Mouse (Mus musculus): ENCODE measurements at regions not wholly inside any gene's neighbourhood (a gene's known extent, or its start where the extent isn't known, plus 50 kb on each side); places are given as distances from the start of the nearest gene placed in this dataset.

GRCm38 (mm10) chr16:50852081-50852480, 261.1 kb upstream of the Ccdc54 start:
- DNase-seq (ENCODE audit: inconsistent ontology term): no peak

DNA sequence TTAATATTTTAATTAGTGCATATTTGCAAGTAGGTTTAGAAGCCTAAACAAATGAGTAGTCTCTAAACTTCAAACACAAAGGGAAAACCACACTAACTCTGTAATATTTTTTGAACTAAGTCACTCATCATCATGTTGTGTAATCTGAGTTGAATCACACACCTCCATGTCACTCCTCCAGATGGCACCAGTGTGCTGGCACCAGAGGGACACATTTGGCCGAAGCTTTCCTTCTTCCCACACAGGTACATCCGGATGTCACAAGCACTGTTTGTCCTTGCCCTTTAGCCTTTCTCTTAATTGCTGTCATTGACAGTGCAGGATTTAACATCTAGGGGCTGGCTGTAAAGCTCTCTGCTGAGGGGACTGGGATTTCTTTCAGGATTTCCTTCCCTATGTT, 256.7 kb upstream of the Ccdc54 start:
- peak; percentile 15 for DNase-seq (ENCODE audit: inconsistent ontology term)

DNA sequence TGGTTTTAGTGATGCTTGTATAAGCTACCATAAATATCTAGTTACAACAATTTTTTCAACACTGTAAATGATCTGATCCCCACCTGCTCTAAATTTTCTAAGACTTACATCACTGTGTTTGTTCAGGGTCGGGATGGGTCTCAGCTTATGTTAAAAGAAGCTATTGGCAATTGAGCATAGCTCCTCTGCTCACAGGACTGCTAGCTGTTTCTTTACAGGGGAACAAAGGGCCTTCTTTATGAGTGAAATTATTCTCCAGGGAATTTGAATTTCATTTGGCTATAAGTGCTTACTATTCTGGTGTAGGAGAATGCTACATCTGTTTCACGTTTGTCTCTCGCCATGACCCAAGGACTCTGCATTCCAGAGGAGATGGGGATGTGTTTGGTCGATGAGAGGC, 255.6 kb upstream of the Ccdc54 start:
- DNase-seq (ENCODE audit: inconsistent ontology term): no peak

GRCm38 (mm10) chr16:50841677-50842580, 251.0 kb upstream of the Ccdc54 start:
- peak; percentile 67 for DNase-seq (ENCODE audit: inconsistent ontology term)

DNA sequence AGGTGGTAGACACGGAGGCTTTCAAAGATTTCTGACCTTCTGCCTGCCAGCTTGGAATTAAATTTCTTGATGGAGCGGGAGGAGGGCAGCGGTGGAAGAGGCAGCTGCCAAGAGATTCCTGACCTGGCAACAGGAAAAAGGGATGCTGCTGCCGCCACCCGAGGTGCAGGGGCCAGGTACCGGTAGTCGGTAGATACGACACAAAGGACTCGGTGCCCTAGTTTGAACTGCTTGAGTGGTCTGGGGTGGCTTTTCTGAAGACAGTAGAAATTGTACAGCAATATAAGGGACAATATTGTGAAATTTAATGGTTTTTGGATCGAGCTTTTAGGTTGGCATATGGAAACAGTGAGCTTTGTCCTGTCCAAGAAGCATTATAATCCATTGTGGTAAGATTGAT, 250.3 kb upstream of the Ccdc54 start:
- no peak for DNase-seq (ENCODE audit: inconsistent ontology term)

DNA sequence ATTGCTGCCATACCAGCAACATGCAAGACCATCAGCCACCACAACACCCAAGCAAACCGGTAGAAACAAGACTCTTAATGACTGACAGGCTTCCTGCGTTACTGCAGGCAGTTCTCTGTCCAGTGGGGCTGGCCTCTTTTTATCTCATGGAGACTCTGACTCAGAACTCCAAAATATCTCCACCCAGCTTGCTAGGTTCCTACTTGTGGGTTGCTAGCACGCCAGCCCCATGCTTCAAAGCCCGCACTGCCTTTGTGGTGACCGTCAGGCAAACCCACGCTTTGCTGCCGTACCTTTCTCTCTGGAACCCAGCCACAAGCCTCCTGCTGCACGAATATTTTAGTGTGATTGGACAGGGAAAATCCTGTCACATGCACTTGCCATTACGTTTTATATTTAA, 248.7 kb upstream of the Ccdc54 start:
- no peak for DNase-seq (ENCODE audit: inconsistent ontology term)

GRCm38 (mm10) chr16:50837416-50837815, 246.5 kb upstream of the Ccdc54 start:
- DNase-seq (ENCODE audit: inconsistent ontology term): no peak

DNA sequence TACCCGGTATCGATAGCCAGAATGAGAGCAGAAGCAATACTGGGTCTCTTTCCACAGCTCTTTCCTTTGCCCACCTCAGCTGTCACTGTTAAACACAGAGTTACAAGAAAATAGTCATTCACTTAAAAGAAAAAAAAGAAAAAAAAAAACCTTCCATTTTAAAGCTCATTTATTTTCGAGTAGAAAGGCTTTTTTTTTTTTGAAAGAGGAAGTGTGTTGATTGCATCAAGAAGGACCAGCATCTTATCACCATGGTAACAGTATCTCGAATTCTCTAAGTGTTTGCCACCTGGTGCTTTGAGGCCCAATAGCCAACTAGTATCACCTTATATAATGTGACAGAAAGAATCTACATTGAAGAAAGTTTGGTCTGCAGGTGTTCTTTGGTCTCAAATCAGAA, 245.5 kb upstream of the Ccdc54 start:
- DNase-seq (ENCODE audit: inconsistent ontology term): no peak

GRCm38 (mm10) chr16:50833357-50833756, 242.4 kb upstream of the Ccdc54 start:
- DNase-seq (ENCODE audit: inconsistent ontology term): no peak

DNA sequence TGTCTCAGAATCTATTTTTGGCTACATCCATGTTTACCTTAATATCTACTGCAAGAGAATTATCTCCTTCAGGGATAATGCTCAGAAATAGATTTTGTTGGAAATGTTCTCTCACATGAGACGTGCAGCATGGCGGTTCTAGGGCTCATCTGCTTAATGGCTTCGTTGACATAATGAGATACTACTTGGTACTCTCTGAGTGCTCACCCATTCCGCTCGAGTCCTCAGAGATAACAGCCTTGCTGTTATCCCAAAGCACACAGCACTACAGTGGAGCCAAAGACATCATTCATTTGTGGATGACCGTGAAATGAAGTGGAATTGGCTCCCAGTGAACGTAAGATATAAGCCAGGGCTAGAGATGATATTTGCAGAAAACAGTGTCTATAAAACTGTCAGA, 231.4 kb upstream of the Ccdc54 start:
- DNase-seq (ENCODE audit: inconsistent ontology term): no peak

GRCm38 (mm10) chr16:50814626-50815025, 223.7 kb upstream of the Ccdc54 start:
- no peak for DNase-seq (ENCODE audit: inconsistent ontology term)

GRCm38 (mm10) chr16:50799145-50799794, 208.3 kb upstream of the Ccdc54 start:
- DNase-seq (ENCODE audit: inconsistent ontology term): peak; percentile 62

GRCm38 (mm10) chr16:50798095-50798494, 207.1 kb upstream of the Ccdc54 start:
- DNase-seq (ENCODE audit: inconsistent ontology term): no peak

DNA sequence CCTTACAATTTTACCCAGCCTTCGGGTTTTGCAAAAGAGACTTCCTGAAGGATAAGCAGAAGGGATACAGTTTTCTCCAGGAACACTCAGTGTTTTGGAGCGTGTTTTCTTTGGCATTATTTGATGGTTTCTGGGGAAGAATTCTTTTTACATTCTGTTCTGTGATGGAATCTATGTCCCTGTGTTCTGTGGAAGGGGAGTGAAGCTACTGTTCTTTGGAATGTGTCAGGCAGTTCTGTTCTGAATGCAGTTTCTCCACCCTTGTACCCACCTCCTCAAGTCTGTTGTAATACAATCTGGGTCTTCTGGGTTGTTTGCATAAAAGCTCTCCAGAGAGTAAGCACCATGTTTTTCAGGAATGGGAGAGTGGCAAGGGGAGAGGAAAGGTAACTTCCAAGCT, 202.0 kb upstream of the Ccdc54 start:
- DNase-seq (ENCODE audit: inconsistent ontology term): no peak

- DNase-seq (ENCODE audit: inconsistent ontology term): no peak
Measured at GRCm38 (mm10) chr16:50792506-50792905, 201.6 kb upstream of the Ccdc54 start.

- no peak for DNase-seq (ENCODE audit: inconsistent ontology term)
Measured at GRCm38 (mm10) chr16:50788702-50789101, 197.7 kb upstream of the Ccdc54 start.

- peak; percentile 35 for DNase-seq (ENCODE audit: inconsistent ontology term)
Measured at GRCm38 (mm10) chr16:50786199-50786598, 195.2 kb upstream of the Ccdc54 start.

DNA sequence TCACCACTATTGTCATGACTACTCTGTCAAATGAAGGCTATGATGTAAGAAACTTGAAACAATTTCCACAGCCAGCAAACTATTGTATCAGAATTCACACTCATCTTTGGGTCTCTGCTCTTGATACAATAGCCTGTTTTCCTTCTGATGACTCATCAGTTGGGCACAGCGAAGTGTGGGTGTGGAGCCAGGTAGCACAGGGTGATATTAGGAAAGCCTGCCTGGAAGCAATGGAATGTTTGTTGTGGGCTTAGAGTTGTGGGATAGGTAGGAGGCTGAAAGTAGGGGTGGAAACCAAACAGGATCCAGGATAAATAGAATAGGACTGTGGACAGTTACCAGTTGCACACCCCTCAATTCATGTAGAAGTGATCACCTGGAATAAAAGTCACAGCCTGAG, 194.4 kb upstream of the Ccdc54 start:
- DNase-seq (ENCODE audit: inconsistent ontology term): peak; percentile 30

DNA sequence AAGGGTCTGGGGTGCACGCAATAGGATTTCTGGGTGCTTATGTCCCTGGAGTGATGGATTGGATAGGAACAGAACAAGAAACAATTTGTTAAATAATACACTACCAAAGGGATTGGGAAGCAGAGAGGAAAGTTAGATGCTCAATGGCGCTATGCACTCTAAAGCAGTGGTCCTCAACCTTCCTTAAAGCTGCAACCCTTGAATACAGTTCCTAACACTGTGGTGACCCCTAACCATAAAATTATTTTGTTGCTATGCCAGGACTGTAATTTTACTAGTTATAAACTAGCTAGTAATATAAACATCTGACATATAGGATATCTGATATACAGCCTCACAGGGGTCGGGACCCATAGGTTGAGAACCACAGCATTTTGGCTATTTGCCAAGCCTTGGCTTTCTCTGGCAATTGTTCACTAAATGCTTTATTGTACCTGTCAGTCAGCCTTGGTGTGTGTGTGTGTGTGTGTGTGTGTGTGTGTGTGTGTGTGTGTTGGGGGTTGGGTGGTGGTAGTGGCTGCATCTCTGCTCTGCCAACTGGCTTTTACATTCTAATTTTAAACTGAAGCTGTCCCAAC, 193.8 kb upstream of the Ccdc54 start:
- no peak for DNase-seq (ENCODE audit: inconsistent ontology term)

DNA sequence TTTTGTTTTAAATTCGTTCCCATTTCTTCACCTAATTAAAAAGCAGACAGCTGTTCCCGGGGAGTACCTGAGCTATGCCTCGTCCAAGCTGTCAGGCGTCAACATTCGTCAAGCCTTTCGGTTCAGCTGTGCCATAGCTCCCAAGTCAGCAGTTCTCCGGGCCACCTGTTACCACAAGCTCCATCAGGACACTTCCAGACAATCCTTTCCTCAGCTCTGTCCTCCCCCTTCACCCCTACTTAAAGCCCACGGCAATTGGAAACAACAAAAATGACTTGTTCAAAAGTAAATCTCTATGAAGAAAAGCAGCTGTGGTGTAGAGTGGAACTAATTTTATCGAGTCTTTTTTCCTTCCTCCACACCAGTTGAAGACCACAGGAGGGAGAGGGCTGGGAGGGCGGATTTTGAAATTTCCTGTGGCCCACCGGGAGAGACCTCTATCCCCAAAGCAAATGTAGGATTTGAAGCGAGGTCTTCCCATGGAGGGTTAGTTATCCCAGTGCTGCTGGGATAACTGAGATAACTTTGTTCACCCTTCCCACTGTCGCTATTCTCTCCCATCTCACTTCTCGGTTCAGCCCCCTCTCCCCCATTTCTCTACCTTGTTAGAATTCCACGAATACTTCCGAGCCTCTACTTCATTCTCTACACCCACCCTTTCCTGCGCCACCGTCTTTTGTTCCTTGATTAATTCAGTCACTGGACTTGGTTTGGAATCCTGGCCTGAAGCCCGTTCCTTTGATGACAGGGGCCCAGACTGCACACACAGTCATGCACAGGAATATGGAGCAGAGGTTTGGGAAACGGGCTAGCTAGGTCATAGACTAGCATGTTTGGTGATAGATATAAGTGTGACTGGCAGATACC, 193.1 kb upstream of the Ccdc54 start:
- peak; percentile 87 for DNase-seq (ENCODE audit: inconsistent ontology term)

DNA sequence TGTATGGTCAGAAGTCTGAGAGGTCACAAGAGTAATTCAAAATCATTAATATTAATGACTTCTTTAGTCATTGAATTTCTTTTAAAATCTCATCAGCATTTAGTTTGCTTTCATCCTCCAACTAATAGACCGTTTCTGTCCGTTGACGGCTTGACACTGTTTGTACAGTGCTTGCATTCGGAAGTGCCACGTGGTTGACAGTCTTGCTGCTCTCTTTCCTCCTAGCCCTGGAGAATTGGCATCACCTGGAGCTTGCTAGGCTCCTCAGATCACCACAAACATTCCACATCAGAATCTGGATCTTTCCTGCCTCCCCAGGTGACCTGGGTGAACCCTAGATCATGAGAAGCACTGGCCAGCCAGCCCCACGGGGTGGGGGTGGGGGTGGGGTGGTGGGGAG, 192.3 kb upstream of the Ccdc54 start:
- no peak for DNase-seq (ENCODE audit: inconsistent ontology term)

Measured in Muller cell, postnatal 12 days (primary cell).